Mouse (Mus musculus) cerebellum, adult 2 months (tissue): ENCODE data around the gene Tollip. TPM values are rescaled to one million over a fixed set of nuclear protein-coding genes. Genes with fewer than 3 reads are reported as not detected.

Experiments
- DNase-seq, 2 experiments: peaks; one replicate each; pipeline ENCODE4 v3.0.0; 2021
- H3K27ac ChIP-seq: fragments of 200-500 bp; 2 replicates; pipeline ENCODE4 v1.5.1; 2012; ENCODE audit warnings: low read length, control low read depth, inconsistent platforms; ENCODE audit not compliant: insufficient read depth
- H3K27me3 ChIP-seq: fragments of 200-500 bp; 2 replicates; pipeline ENCODE4 v1.6.1; 2012; ENCODE audit warnings: inconsistent platforms, mild to moderate bottlenecking, low read length, moderate library complexity; ENCODE audit not compliant: control insufficient read depth, insufficient read depth
- H3K4me1 ChIP-seq: fragments of 200-500 bp; 2 replicates; pipeline ENCODE4 v1.6.1; 2011; ENCODE audit warnings: low read length; ENCODE audit not compliant: control insufficient read depth, insufficient read depth
- H3K4me3 ChIP-seq: fragments of 200-500 bp; replicated peaks from 2 replicates; pipeline ENCODE3; 2011; ENCODE audit warnings: mild to moderate bottlenecking, low read depth, low read length, control low read depth; ENCODE audit not compliant: insufficient read depth
- CTCF ChIP-seq: fragments of 200-500 bp; IDR thresholded peaks from 2 replicates; pipeline ENCODE4 v1.5.1; 2011; ENCODE audit warnings: low read depth, mild to moderate bottlenecking, control low read depth, low read length, moderate library complexity, borderline replicate concordance; ENCODE audit not compliant: insufficient read depth
- POLR2A ChIP-seq: fragments of 200-500 bp; IDR thresholded peaks from 2 replicates; pipeline ENCODE4 v1.6.1; 2011; ENCODE audit warnings: low read length, control low read depth, borderline replicate concordance; ENCODE audit not compliant: insufficient read depth
- WGBS: fragments of 180-500 bp; shearing (Covaris S2); methylation state at CpG from one replicate; pipeline ENCODE4 v1.1.7; 2018; 5-methylcytosine and 5-hydroxymethylcytosine counted together
- polyA plus RNA-seq: library from polyadenylated mRNA; depleted of rRNA; stranded (reverse); fragments of >200 nt; gene quantifications from 2 replicates; pipeline ENCODE4 v1.2.3, GENCODE M21; 2012

The Tollip gene
- polyA plus RNA-seq, 1 experiment, result 151 TPM

DNA sequence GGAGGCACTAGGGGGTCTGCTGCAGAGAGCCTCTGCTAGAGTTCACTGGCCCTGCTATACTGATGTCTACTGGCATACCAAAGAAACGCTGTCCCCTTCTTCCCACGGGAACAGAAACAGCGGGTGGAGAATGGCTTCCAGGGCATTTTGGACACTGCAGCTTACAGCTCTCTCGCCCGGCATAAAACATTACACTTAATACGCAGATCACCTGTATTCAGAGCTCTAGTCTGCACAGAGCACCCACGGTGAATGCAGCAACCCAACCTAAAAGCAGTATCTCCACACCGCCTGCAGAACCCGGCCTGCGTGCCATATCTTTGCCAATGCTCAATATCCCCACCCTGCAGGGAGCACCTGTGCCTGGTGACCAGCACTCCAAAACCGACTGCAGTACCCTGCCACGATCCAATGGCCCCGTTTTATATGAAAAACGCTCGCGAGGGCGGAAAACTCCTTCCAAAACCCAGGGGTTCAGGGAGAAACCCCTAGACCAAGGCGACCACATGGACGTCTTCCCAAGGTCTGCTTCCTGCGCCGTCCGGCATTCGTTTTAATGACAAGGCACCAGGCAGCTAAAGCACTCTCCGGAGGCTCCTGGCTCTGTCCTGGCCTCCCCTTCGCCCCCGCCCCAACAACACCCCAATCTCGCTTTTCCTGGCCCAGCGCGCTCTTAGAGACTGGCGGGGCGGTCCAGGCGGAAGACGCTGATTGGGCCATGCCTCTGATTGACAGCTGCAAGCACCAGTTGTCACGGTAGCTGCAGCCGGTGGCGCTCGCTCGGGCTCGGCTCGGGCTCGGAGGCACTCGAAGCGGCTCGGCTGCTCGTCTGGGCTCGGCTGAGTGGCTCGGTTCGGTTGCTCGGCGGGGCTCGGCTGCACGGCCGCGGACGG, 30.8 kb upstream of the Tollip start, which contains the start of gene Brsk2:
Gene Brsk2, plus strand, starts transcription at position 846 of the 893 bp plus-strand sequence.
- TF ChIP-seq POLR2A, result peak; percentile 75; the same call in 1 of the 2 replicates
- no peak for TF ChIP-seq CTCF
- WGBS, result under 1% methylated on average over 55 of the region's 55 CpGs
- H3K27me3 ChIP-seq, result no peaks in the 10 kb centered on the region
- peak within 1 kb of the TSS; percentile 84 for H3K27ac ChIP-seq
- H3K4me3 ChIP-seq, result peak within 1 kb of the TSS; percentile 77
- peaks cover 32% of the 10 kb centered on the region for H3K4me1 ChIP-seq
- DNase-seq, result peak; percentile 98 to 99

DNA sequence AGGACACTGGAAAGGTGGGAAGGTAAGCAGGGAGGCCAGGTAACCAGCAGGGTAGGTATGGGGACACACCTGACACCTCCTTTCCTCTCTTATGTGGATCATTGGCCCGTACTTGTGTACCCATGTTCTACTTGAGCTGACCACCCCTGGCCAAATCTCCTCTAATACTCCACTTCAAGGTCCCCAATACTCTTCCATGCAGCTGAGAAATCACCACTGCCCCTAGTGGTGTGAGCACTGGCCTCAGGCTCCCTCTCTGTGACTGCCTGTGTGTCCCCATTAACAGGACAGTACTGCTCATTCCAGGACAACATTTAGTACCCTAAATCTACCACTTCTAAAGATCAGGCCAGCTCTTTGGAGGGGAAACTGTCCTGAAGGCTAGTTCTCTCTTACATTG, 29.7 kb upstream of the Tollip start:
- peaks cover 29% of the 10 kb centered on the region for H3K4me1 ChIP-seq
- peak in 1 of 2 experiments; percentile 32 for DNase-seq
- 87% methylated on average over 1 of the region's 1 CpGs for WGBS

DNA sequence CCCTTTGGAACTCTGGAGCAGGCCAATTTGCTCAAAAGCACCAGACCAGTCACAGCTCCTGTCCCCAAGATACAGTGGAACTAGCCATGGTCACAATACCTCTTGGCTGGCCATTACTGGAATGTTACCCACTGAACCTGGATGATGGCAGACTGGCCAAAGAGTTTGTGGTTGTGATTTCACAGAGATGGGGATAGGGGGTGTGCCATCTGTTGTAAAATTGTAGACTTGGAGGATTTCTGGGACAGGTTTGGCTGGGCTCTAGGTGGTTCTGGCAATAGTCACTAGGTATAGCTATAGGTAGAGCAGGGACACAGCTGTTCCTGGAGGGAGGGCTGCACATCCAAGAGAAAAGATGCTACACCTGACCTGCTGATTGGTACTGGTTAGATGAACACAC, 29.2 kb upstream of the Tollip start:
- TF ChIP-seq CTCF (no peak), POLR2A (no peak)
- no peaks in the 10 kb centered on the region for H3K27me3 ChIP-seq
- no peak overlapping the region for H3K4me3 ChIP-seq
- no peak overlapping the region for H3K27ac ChIP-seq
- no peak for DNase-seq
- peaks cover 28% of the 10 kb centered on the region for H3K4me1 ChIP-seq

More for the DNA sequence above, 29.7 kb upstream of the Tollip start:
- Histone ChIP-seq H3K27me3 (no peaks in the 10 kb centered on the region), H3K4me3 (no peak overlapping the region), H3K27ac (no peak overlapping the region)
- TF ChIP-seq POLR2A, result no peak
- TF ChIP-seq CTCF, result peak; percentile 51; the same call in 1 of the 2 replicates

DNA sequence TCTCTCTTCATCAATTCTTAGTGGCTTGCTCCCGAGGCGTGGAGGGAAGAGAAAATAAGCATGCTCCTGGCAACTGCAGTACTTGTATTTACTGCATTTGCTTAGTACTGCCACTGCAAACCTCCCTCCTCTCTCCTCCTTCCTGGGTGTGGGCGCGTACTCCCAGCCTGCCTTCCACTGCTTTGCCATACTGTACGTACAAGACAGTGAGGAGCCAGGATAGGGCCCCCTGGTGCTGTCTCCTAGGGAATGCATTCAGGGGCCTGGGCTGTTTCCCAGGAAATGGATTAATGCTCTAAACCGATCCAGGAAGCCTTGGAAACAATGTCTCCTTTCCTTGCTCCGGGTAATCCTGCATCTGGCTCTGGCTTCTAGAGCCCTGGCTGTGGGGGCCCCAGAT, 27.6 kb upstream of the Tollip start:
- H3K27ac ChIP-seq, result no peak overlapping the region

DNA sequence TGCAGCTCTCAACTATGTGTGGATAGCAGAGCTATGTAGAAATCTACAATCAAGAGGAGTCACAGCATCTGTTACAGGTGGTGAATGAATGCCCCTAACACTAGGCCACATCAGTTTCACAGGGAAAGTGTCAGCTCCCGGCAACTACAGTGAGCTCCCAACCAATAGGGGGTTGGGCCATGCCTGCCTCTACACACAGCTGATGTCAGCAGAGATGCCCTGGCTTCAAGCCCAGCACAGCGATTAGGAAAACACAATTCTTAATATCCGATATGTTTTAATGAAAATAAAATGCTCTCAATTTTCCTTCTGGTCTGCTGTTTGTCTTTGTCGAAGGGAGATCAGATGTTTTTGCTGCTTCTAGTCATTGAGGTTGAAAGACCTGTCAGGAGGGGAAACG, 25.1 kb upstream of the Tollip start:
- H3K27ac ChIP-seq, result no peak overlapping the region
- no peak overlapping the region for H3K4me3 ChIP-seq
- H3K27me3 ChIP-seq, result no peaks in the 10 kb centered on the region
- peak; percentile 13 to 14 for DNase-seq
- TF ChIP-seq POLR2A (no peak), CTCF (no peak)
- WGBS, result 21% methylated on average over 5 of the region's 5 CpGs
- peaks cover 19% of the 10 kb centered on the region for H3K4me1 ChIP-seq

More for the DNA sequence above, 27.6 kb upstream of the Tollip start:
- Histone ChIP-seq H3K4me1 (peaks cover 19% of the 10 kb centered on the region), H3K27me3 (no peaks in the 10 kb centered on the region), H3K4me3 (no peak overlapping the region)
- DNase-seq, result peak in 1 of 2 experiments; percentile 26
- WGBS, result 68% methylated on average over 7 of the region's 7 CpGs
- no peak for TF ChIP-seq CTCF
- TF ChIP-seq POLR2A, result no peak

DNA sequence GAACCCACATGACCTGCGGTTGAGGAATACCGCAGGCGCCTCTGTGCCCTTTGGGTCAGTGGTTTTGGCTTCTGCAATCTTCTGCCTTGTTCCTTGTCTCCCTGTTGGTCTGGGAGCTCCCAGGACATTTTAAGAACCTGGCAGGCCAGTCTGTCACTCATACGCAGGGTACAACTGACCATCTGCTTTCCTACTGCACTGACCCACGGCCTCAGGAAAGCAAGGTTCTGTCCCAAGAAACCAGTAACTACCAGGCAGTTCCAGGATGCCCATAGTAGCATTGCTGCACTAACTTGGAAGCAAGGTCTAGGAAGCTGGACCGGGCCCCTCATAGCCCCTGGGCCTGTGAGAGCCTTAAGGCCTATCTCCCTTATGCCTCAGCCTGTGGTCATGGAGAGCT, 16.6 kb upstream of the Tollip start:
- TF ChIP-seq POLR2A (no peak), CTCF (no peak)
- no peak overlapping the region for H3K4me3 ChIP-seq
- peaks cover 10% of the 10 kb centered on the region for H3K4me1 ChIP-seq
- peak; percentile 40 to 48 for DNase-seq
- no peak overlapping the region for H3K27ac ChIP-seq
- H3K27me3 ChIP-seq, result no peaks in the 10 kb centered on the region
- WGBS, result 48% methylated on average over 6 of the region's 6 CpGs

DNA sequence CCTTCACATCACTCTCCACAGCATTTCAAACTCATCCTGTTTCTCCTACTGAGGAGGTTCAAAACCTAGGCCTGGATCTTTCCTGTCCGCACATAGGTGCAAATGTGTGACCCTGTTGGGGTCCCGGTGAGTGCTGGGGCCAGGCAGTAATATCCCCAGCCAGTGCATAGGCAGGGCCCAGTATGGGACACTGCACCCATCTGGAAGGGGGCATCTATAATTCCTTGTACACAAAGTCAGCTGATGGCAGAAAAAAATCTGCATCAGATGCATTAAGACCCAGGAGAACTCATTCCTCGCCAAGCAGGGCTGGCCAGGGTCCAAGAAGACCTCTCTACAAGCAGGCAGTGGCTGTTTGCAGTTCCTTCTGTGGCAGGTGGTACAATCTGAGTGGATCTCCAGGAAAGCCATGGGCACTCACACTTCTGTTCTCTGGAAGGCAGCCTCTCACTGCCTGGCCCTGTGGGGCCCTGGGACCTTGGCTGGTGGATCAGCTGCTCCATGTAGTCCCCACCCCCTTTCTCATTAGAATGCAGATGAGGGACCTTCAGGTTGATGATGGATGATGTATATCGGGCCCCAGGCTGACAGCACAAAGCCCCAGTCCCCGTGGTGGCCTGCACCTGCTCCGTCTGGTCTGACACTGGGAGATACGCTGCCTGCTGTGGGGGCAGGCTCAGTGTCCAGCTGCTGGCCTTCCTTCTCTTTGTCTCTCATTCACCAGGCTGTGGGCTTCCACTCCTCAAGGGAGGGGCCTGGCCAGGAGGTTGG, 16.0 kb upstream of the Tollip start:
- no peak overlapping the region for H3K4me3 ChIP-seq
- H3K27ac ChIP-seq, result no peak overlapping the region
- WGBS, result 42% methylated on average over 7 of the region's 7 CpGs
- TF ChIP-seq CTCF, result no peak
- no peak for TF ChIP-seq POLR2A
- H3K27me3 ChIP-seq, result no peaks in the 10 kb centered on the region
- H3K4me1 ChIP-seq, result peaks cover 10% of the 10 kb centered on the region
- DNase-seq, result peak; percentile 25 to 26

DNA sequence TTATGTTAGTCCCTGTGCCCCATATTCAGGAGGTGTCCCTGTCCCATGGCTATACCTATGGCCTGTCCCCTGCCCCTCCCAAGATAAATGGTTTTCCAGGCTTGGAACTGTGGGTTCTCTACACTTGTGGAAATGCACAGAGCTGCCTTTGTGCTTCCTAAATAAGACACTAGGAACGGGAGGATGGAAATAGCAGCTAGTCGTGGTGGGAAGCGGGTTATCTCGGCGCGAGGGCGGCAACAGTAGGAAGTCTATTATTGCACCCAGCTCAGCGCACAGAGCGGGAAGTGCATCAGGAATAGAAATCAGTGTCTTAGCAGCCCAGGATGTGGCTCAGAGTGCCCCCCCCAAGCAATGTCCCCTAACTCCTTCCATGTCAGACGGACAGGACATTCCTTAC, 10.3 kb upstream of the Tollip start:
- no peak for DNase-seq
- Histone ChIP-seq H3K4me1 (no peaks in the 10 kb centered on the region; the same call in 1 of the 2 replicates), H3K27ac (no peak overlapping the region), H3K27me3 (no peaks in the 10 kb centered on the region), H3K4me3 (no peak overlapping the region)
- TF ChIP-seq CTCF (no peak), POLR2A (no peak)
- whole genome bisulfite sequencing, result 79% methylated on average over 10 of the region's 10 CpGs
